Mouse (Mus musculus): ENCODE results near the gene Calcb. TPM values are rescaled to one million over a fixed set of nuclear protein-coding genes. Genes with fewer than 3 reads are reported as not detected.
"Not testable (repeated sequence)": the region's sequence is repeated elsewhere in the genome, so short reads cannot be mapped to it uniquely, and the experiment has no call there.

The Calcb gene
- polyA plus RNA-seq (2016; fragmentation: Nextera tagmentation; extraction: Ambion mirVana) = 0.75 TPM in 1 of 2 replicates, not detected in the other

DNA sequence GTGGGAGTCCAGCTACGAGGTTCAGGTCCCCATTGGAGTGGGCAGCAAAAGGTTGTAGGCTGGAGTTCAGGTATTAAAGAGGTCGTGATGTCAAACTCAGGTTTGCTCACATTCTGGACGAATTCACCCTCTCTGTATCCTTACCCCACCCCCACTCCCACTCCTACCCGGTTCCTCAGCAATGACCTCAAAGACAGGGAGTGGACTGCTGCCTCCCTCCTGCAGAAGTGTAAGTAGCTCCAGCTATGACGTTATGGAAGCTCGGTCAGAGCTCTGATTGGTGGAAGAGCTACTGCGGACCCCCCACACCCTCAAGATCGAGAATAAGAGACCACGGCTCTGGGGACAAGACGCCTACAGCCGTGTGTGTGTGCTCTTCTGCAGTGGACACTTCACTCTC lies at the start of gene Calcb:
TSS of gene Calcb (plus strand) at position 344 of the 400 bp plus-strand sequence.
- no peak within 1 kb of the TSS for H3K27ac ChIP-seq (replicated peaks)
- ATAC-seq (ENCODE audit: low FRiP score, low read depth) = no peak
- 6% methylated on average over 11 of the region's 11 CpGs for WGBS
- peak within 1 kb of the TSS; percentile 41 for H3K4me2 ChIP-seq (replicated peaks)
- peak within 1 kb of the TSS; percentile 12 for H3K4me3 ChIP-seq
- peaks cover 20% of the 10 kb centered on the region; the same call in 1 of the 2 replicates for H3K4me1 ChIP-seq
- H3K9ac ChIP-seq (replicated peaks) = no peak within 1 kb of the TSS
- H3K36me3 ChIP-seq = no peaks in the 10 kb centered on the region
- no peaks in the 10 kb centered on the region for H3K9me3 ChIP-seq
- H3K27me3 ChIP-seq = peaks cover 44% of the 10 kb centered on the region

DNA sequence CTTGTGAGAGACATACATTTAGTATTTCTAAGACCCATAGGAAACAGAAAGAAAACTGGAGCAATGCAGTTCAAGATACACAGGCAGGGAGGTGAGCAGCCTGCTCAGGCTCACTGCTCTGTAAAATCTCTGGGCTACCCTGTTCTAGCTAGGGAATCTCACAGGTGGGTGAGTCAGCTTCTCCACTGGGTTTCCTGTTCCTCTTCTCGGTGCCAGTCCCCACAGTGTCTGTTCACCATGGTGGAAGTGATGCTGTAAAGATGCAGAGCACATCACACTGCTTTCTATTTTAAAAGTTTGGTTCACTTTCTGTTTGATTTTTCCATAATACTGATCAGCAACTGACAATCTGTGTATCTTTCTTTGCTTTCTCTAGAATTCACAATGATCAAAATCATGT lies 47.0 kb upstream of the Calcb start:
- ATAC-seq (ENCODE audit: low FRiP score, low read depth) = no peak
- Histone ChIP-seq H3K9ac (replicated peaks) (no peak overlapping the region), H3K36me3 (no peaks in the 10 kb centered on the region), H3K27me3 (no peaks in the 10 kb centered on the region), H3K9me3 (no peaks in the 10 kb centered on the region), H3K4me3 (no peak overlapping the region), H3K4me2 (replicated peaks) (no peak overlapping the region), H3K4me1 (no peaks in the 10 kb centered on the region), H3K27ac (replicated peaks) (no peak overlapping the region)
- 84% methylated on average over 1 of the region's 1 CpGs for WGBS

DNA sequence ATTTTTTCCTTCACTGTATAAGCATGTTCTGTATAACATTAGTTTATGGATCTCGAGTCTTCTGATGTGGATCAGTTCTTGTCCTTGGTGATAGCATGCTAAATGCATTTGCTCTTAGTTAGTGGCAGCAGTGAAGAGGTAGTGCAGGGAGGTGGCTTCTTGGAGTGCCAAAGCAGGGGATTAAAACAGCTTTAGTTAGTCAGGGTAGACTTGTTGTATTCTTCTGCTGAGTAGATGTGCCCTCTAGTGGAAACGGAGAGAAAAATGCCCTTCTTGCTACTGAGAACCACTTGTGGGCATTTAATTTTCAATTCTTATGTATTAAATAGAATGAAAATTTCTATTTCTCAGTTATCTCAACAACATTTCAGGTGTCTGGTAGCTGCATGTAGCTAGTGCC lies 45.7 kb upstream of the Calcb start:
- Histone ChIP-seq H3K36me3 (no peaks in the 10 kb centered on the region), H3K27me3 (no peaks in the 10 kb centered on the region), H3K4me1 (no peaks in the 10 kb centered on the region), H3K9me3 (no peaks in the 10 kb centered on the region), H3K9ac (replicated peaks) (no peak overlapping the region), H3K4me2 (replicated peaks) (no peak overlapping the region), H3K27ac (replicated peaks) (no peak overlapping the region), H3K4me3 (no peak overlapping the region)
- no peak for ATAC-seq (ENCODE audit: low FRiP score, low read depth)
- WGBS = 21% methylated on average over 2 of the region's 2 CpGs

DNA sequence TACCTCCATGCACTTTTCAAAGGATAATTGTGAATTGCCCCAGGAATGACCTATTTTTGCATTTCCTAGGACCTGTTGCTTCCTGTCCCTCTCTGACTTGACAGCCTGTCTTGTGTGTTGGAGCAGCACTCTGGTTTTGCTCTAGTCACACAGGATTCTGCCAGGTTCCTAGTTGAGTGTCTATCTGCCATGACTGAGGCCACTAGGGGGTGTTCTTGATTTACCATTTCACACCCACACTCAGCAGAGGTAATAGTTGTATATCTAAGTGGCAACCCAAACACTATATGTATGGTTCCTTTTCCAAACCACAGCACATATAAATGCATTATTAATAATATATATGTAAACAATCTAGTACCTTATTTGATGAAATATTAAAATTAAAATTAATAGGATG lies 26.1 kb upstream of the Calcb start:
- Histone ChIP-seq H3K36me3 (no peaks in the 10 kb centered on the region), H3K4me3 (no peak overlapping the region), H3K9me3 (no peaks in the 10 kb centered on the region), H3K27ac (replicated peaks) (no peak overlapping the region), H3K27me3 (no peaks in the 10 kb centered on the region), H3K9ac (replicated peaks) (no peak overlapping the region), H3K4me2 (replicated peaks) (no peak overlapping the region), H3K4me1 (no peaks in the 10 kb centered on the region)
- no peak for ATAC-seq (ENCODE audit: low FRiP score, low read depth)

DNA sequence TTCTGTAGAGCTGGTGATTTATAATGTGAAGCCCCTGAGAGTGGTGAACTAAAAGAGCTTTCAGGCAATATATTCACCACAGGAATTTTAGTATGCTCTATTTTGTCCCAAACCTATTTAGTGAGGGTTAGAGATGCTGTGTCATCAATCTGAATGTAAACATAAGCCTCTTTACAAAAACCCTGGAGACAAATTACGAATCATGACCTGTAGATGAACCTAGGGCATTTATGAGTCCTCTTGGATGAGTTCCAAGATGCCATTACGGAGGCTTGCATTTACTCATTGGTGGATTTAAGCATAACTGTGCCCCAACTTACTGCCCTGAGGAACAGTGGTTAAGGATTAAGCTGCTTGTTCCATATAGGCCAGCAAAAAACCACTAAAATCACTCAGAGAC lies 17.6 kb upstream of the Calcb start:
- H3K4me3 ChIP-seq = no peak overlapping the region
- no peaks in the 10 kb centered on the region for H3K4me1 ChIP-seq
- H3K4me2 ChIP-seq (replicated peaks) = no peak overlapping the region
- no peaks in the 10 kb centered on the region for H3K9me3 ChIP-seq
- H3K9ac ChIP-seq (replicated peaks) = no peak overlapping the region
- H3K27me3 ChIP-seq = no peaks in the 10 kb centered on the region
- no peaks in the 10 kb centered on the region for H3K36me3 ChIP-seq
- 77% methylated on average over 2 of the region's 2 CpGs for WGBS
- ATAC-seq (ENCODE audit: low FRiP score, low read depth) = no peak
- no peak overlapping the region for H3K27ac ChIP-seq (replicated peaks)

DNA sequence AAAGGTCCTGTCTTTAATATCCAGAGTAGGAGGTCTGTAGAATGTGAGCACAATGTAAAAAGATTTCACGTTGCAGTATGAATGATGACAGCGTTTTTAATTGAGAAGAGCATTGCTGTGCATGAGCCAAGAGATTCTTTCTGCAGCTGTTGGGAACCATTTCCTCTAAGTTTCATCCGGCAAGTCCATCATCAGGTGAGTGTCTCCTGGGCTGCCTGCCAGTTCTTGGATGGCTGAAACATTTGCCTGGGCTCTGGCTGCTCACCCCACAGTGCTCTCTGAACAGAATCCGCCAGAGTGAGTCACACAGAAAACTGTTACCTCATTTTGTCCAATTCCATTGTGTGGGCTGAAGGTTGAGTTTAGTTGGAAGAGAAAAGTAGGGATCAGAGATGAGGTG lies 11.7 kb upstream of the Calcb start:
- H3K36me3 ChIP-seq = no peaks in the 10 kb centered on the region
- H3K27me3 ChIP-seq = no peaks in the 10 kb centered on the region
- WGBS = 82% methylated on average over 4 of the region's 4 CpGs
- H3K27ac ChIP-seq (replicated peaks) = no peak overlapping the region
- H3K4me1 ChIP-seq = no peaks in the 10 kb centered on the region
- no peak overlapping the region for H3K4me3 ChIP-seq
- no peaks in the 10 kb centered on the region for H3K9me3 ChIP-seq
- no peak overlapping the region for H3K4me2 ChIP-seq (replicated peaks)
- H3K9ac ChIP-seq (replicated peaks) = no peak overlapping the region
- ATAC-seq (ENCODE audit: low FRiP score, low read depth) = no peak

DNA sequence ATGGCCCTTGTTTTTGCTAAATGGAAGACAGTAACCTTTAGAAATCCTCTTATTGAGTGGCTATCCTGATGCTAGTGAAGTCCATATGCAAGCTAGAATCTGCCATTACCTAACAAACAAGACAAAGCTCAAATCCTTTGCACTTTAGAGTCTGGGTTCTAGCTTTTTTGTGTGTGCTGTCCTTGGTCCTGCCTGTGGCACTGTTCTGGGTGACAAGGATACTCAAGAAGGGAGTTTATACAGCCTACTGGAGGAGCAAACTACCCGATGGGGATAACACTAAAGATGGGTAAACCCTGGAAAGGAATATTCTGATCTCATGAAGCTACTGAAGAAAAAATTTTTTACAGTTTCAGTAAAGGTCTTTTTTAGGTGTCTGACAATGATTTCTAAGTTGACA lies 11.0 kb upstream of the Calcb start:
- no peaks in the 10 kb centered on the region for H3K27me3 ChIP-seq
- no peak for ATAC-seq (ENCODE audit: low FRiP score, low read depth)
- no peaks in the 10 kb centered on the region for H3K4me1 ChIP-seq
- H3K9ac ChIP-seq (replicated peaks) = no peak overlapping the region
- no peak overlapping the region for H3K27ac ChIP-seq (replicated peaks)
- WGBS = 91% methylated on average over 1 of the region's 1 CpGs
- no peak overlapping the region for H3K4me3 ChIP-seq
- no peak overlapping the region for H3K4me2 ChIP-seq (replicated peaks)
- H3K9me3 ChIP-seq = no peaks in the 10 kb centered on the region
- H3K36me3 ChIP-seq = no peaks in the 10 kb centered on the region

DNA sequence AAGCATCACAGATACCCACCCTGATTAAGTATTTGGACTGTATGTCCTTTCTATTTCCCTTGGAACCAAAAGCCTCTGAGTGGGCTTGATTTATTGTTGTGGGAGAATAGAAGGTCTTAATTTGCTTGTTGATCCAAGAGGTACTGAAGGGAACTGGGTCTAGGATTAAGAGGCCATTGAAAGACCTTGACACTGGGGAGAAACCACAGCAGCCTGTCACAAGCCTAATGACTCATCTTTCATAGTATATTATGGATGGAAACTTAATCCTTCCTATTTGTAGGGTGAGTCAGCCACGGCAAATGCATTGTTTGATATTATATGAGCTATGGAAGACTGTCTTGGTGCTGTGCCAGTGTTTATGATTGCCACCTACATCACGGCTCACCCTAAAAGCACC lies 8.0 kb upstream of the Calcb start:
- Histone ChIP-seq H3K4me2 (replicated peaks) (no peak overlapping the region), H3K4me3 (no peak overlapping the region), H3K4me1 (no peaks in the 10 kb centered on the region), H3K9ac (replicated peaks) (no peak overlapping the region), H3K36me3 (no peaks in the 10 kb centered on the region), H3K27me3 (no peaks in the 10 kb centered on the region), H3K9me3 (no peaks in the 10 kb centered on the region), H3K27ac (replicated peaks) (no peak overlapping the region)
- WGBS = 79% methylated on average over 2 of the region's 2 CpGs
- no peak for ATAC-seq (ENCODE audit: low FRiP score, low read depth)

DNA sequence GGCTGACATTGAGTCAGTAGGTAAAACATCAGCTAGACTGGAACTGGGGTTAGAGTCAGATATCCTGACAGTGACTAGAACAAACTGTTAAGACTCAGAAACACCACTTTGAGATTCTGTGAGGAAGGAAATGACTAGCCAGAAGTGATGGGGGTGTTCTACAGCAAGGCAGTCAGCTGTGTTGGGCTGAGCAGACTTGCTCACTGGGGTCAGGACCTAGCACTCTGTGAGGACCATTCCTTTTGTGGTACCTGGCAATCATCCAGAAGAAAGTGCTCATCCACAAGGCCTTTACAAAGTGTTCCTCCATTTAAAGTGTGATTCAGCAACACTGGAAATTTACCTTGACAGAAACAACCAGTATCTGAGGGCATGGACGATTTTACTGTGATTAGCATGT lies 5.9 kb upstream of the Calcb start:
- no peak for ATAC-seq (ENCODE audit: low FRiP score, low read depth)
- Histone ChIP-seq H3K4me3 (no peak overlapping the region), H3K4me2 (replicated peaks) (no peak overlapping the region), H3K9ac (replicated peaks) (no peak overlapping the region), H3K36me3 (no peaks in the 10 kb centered on the region), H3K9me3 (no peaks in the 10 kb centered on the region), H3K4me1 (no peaks in the 10 kb centered on the region), H3K27ac (replicated peaks) (no peak overlapping the region), H3K27me3 (peaks cover 7% of the 10 kb centered on the region)
- 81% methylated on average over 1 of the region's 1 CpGs for WGBS

DNA sequence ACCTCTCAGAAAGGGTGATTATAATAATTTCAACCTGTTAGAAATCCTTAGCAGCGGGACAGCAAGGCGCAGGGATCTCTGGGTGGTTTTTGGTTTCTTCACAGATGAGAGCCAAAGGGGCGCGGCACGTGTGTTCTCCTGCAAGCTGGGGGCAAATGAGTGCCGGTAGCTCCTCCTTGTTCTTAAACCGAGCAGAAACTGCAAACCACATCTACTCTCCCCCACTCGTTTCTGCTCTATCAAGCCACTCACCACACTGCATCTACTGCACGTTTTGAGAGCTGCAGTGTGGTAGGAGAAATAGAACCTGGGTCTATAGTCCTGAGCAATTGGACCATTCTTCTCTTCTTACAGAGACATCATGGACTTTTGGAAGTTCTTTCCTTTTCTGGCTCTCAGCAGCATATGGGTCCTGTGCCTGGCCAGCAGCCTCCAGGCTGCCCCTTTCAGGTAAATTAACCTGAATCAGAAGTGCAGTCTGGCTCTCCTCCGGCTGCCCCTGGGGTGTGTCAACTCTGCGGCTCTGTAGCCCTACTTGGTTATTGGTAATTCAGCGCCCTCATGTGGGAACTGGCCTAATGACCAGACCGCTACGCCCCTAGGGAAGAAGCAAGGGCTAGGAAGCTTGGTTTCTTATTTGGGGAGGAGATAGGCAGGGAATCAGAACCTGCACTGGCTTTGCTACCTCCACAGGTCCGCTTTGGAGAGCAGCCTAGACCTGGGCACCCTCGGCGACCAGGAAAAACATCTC lies 1.1 kb downstream of the Calcb start:
- peak overlapping the region; percentile 9 for H3K4me3 ChIP-seq

DNA sequence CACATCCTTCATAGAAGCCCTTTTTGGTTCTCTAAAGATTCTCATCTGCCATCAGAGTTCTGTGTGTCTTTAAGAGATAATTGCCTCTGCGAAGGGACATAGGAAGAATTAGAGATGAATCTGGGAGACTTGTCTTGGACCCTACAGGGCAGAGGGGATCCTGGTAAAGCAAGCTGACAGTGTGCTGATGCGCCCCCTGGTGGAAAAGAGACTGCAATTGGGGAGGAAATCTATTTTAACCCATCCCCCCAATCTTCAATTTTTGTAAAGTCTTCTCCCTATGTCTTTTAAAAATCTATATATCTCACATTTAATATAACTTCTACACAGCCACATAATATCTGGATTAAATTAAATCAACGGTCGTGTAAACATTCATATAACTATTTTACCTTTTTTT lies 11.3 kb downstream of the Calcb start:
- not testable (repeated sequence) for H3K9me3 ChIP-seq; ATAC-seq (ENCODE audit: low FRiP score, low read depth); H3K9ac ChIP-seq (replicated peaks); H3K4me2 ChIP-seq (replicated peaks); H3K27me3 ChIP-seq; H3K36me3 ChIP-seq; H3K4me1 ChIP-seq; H3K4me3 ChIP-seq; H3K27ac ChIP-seq (replicated peaks)
- 61% methylated on average over 4 of the region's 4 CpGs for WGBS

More for the DNA sequence above, 1.1 kb downstream of the Calcb start:
- Histone ChIP-seq H3K9ac (replicated peaks) (no peak overlapping the region), H3K4me1 (peaks cover 20% of the 10 kb centered on the region; the same call in 1 of the 2 replicates), H3K36me3 (no peaks in the 10 kb centered on the region), H3K27ac (replicated peaks) (no peak overlapping the region), H3K27me3 (peaks cover 44% of the 10 kb centered on the region), H3K9me3 (no peaks in the 10 kb centered on the region), H3K4me2 (replicated peaks) (peak overlapping the region; percentile 41)
- 0 out of 2 replicates have a peak, but pooled peaks have one; percentile 38 for ATAC-seq (ENCODE audit: low FRiP score, low read depth)
- 4% methylated on average over 17 of the region's 17 CpGs for WGBS

DNA sequence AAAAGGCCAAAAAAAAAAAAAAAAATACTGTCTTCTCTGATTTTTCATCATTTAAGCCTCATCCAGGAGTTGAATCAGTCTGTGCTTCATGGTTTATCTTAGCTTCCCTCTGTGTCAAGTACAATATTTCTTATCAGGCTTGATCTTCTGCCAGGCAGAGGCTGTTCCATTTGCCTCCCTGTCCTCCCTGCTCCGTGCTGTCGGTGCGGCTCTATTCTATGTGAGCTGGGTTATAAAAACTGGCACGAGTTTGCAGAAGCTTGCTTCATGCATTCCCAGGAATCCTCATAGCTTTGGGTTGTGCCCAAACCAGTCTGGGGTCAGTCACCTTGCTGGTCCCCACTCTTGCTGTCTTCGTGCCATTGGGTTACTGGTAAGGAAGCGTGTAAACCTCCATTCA lies 12.7 kb downstream of the Calcb start:
- no peaks in the 10 kb centered on the region for H3K9me3 ChIP-seq
- no peak overlapping the region for H3K27ac ChIP-seq (replicated peaks)
- H3K9ac ChIP-seq (replicated peaks) = no peak overlapping the region
- ATAC-seq (ENCODE audit: low FRiP score, low read depth) = no peak
- no peaks in the 10 kb centered on the region for H3K36me3 ChIP-seq
- 85% methylated on average over 6 of the region's 6 CpGs for WGBS
- H3K27me3 ChIP-seq = no peaks in the 10 kb centered on the region
- H3K4me3 ChIP-seq = no peak overlapping the region
- no peak overlapping the region for H3K4me2 ChIP-seq (replicated peaks)
- H3K4me1 ChIP-seq = no peaks in the 10 kb centered on the region

DNA sequence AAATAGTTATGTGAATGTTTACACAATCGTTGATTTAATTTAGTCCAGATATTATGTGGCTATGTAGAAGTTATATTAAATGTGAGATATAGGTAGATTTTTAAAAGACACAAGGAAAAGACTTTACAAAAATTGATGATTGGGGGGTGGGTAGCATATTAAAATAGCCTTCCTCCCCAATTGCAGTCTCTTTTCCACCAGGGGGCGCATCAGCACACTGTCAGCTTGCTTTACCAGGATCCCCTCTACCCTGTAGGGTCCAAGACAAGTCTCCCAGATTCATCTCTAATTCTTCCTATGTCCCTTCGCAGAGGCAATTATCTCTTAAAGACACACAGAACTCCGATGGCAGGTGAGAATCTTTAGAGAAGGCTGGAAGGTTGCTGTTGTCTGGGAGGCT lies 13.3 kb downstream of the Calcb start:
- 34% methylated on average over 4 of the region's 4 CpGs for WGBS
- H3K36me3 ChIP-seq; H3K27me3 ChIP-seq; ATAC-seq (ENCODE audit: low FRiP score, low read depth); H3K9me3 ChIP-seq; H3K9ac ChIP-seq (replicated peaks); H3K4me3 ChIP-seq; H3K4me2 ChIP-seq (replicated peaks); H3K27ac ChIP-seq (replicated peaks); H3K4me1 ChIP-seq: not testable (repeated sequence)

Measured in midbrain, embryonic 12.5 days (tissue).